Mouse (Mus musculus) olfactory bulb, adult 2 months (tissue): ENCODE data around the gene Ovol1.

ENCODE experiments used
- CTCF ChIP-seq: fragments of 200-500 bp; IDR thresholded peaks from 2 replicates; pipeline ENCODE4 v1.5.1; 2012; ENCODE audit warnings: low read depth, mild to moderate bottlenecking, low read length, moderate library complexity; ENCODE audit not compliant: insufficient read depth
- POLR2A ChIP-seq: fragments of 200-500 bp; IDR thresholded peaks from 2 replicates; pipeline ENCODE4 v1.6.1; 2012; ENCODE audit warnings: mild to moderate bottlenecking, low read depth, low read length, moderate library complexity; ENCODE audit not compliant: insufficient read depth

- TF ChIP-seq CTCF = no peak
- TF ChIP-seq POLR2A = no peak
These were observed 6.2 kb downstream of the Ovol1 start for GRCm38 (mm10) chr19:5554212-5554611.
